Mouse (Mus musculus) bone marrow macrophage, adult 2 months (primary cell): ENCODE measurements at regions not wholly inside any gene's neighbourhood (a gene's known extent, or its start where the extent isn't known, plus 50 kb on each side); places are given as distances from the start of the nearest gene placed in this dataset.

Experiments
- CTCF ChIP-seq: IDR thresholded peaks from 2 replicates; pipeline ENCODE4 v1.5.1; 2012; ENCODE audit warnings: low read depth, mild to moderate bottlenecking, low read length, moderate library complexity
- POLR2A ChIP-seq: IDR thresholded peaks from 2 replicates; pipeline ENCODE4 v1.6.1; 2012; ENCODE audit warnings: mild to moderate bottlenecking, low read depth, low read length, borderline replicate concordance

- TF ChIP-seq CTCF (no peak), POLR2A (no peak)
Observed at GRCm38 (mm10) chr13:4806876-4807275, 197.9 kb upstream of the Akr1e1 start.
